Mouse (Mus musculus): ENCODE results near the gene Pnpla5.

- TF ChIP-seq POLR2A (IDR thresholded peaks at IDR 0.05; ENCODE audit: low read depth, low read length) (no peak), CTCF (conservative IDR thresholded peaks at IDR 0.05; ENCODE audit: insufficient read depth, insufficient read length, low read depth, low read length) (no peak)
These were observed 43.8 kb upstream of the Pnpla5 start for GRCm38 (mm10) chr15:84166818-84167217.

Data from kidney, adult 2 months (tissue).